Mouse (Mus musculus) CH12F3 (cell line): ENCODE results near the gene Olfr1535.

Experiments
- in situ Hi-C: fragments of 300-500 bp; cut with MboI; formaldehyde crosslinking; loops from 2 replicates; pipeline ENCODE4 v1.14.3; 2020; ENCODE audit warnings: low sequenced_read_pairs

Olfr1535 gene

GRCm38 (mm10) chr13:21559793-21560192 is at the start of gene Olfr1535:
TSS of gene Olfr1535 (minus strand) at chr13:21559893.
- in situ Hi-C loops, result no loop called here

DNA sequence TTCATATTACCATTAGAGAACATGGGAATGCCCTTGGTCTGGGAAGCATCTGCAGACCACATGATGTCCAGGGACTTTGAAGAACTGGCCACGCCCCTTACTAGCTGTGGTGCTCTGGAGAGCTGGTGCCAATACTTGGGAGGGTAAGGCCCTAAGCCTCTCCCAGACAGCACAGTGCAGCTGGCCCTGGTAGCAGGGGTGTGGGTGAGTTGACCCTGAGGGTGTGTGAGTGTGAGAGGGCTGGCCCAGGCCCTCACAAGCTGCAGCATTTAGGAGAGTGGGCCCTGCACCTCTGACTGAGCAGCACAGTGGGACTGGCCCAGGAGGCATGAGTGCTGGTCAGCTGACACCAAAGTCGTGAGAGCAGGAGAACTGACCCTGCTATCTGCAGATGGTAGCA is 31.9 kb upstream of the Olfr1535 start:
- in situ Hi-C loops, result no loop called here

DNA sequence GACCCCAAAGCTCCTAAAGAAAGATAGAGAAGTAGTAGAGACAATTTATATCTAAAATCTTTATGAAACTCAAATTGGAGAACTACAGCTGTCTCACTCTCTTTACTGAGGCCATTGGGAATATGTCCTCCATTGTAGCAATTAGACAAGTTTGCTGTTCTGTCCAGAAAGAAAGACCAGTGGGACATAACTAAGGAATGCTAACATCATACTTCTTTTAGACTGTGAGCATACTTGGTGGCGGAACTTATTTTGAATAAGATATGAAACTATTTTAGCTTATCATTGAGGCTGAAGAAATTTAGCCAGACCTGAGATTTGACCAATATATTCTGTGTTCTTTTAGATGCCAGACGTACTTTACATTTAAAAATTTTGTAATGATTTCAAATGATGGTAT is 22.0 kb upstream of the Olfr1535 start, which contains the start of gene Olfr1364:
Gene Olfr1364, minus strand, starts transcription at position 101 of the 400 bp plus-strand sequence.
- in situ Hi-C loops, result no loop called here

- in situ Hi-C loops, result no loop called here
These were observed 9.1 kb downstream of the Olfr1535 start for GRCm38 (mm10) chr13:21550416-21551110.

GRCm38 (mm10) chr13:21549487-21549886 is 10.2 kb downstream of the Olfr1535 start:
- in situ Hi-C loops, result no loop called here

DNA sequence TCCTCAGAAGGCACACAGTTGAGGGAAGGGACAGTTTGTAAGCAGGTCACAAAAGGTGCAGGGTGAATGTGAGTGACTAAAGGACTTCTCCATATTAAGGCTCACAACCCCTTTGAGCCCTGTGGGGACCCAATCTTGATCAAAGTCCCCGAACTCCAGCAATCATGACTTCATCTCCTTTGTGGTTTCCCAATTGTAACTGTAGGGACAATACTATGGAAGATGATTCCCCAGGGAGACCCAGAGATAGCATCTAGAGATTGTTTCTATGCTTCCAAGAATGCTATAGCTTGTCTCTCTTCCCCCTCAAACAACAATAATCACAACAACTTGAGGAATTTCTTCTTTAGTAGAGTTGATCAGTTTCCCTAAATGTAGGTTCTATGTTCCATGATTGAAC is 17.0 kb downstream of the Olfr1535 start, which contains the start of gene Olfr1366:
Gene Olfr1366, minus strand, starts transcription at position 101 of the 400 bp plus-strand sequence.
- in situ Hi-C loops, result no loop called here

GRCm38 (mm10) chr13:21530781-21531201 is 28.9 kb downstream of the Olfr1535 start, which contains the start of gene Zkscan8:
TSS of gene Zkscan8 (minus strand) at chr13:21531120.
- in situ Hi-C loops, result no loop called here

DNA sequence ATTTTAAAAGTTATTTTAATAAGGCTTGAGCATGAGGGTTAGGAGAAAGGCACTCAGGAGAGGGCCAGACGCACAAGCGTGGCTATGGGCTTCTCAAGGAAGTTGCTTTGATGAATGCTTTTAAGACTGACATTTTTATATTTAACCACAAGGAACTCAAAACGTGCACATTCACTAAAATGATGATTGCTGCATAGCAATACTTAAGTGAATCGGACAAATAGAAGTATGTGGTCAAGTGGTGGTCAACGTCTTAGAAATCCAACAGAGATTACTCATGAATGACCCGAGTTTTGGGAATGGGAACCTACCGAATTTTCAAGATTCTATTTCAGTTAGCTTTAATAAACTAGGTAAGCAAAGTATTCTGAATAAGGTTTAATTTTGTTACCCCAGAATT is 29.6 kb downstream of the Olfr1535 start:
- in situ Hi-C loops, result no loop called here

- in situ Hi-C loops, result no loop called here
These were observed 53.5 kb downstream of the Olfr1535 start for GRCm38 (mm10) chr13:21506221-21506649.
